Mouse (Mus musculus) kidney, embryonic 15.5 days (tissue): ENCODE measurements at regions not wholly inside any gene's neighbourhood (a gene's known extent, or its start where the extent isn't known, plus 50 kb on each side); places are given as distances from the start of the nearest gene placed in this dataset.

Source experiments
- ATAC-seq: fragments of 200-750 bp; cut with Nextera tagmentation; replicated peaks from 2 replicates; pipeline ENCODE4 v1.8.0; 2017; ENCODE audit warnings: moderate TSS enrichment; ENCODE audit not compliant: low FRiP score
- H3K27ac ChIP-seq: fragments of 300-500 bp; sonication (generic); 2 replicates; pipeline ENCODE4 v1.5.1; 2015; ENCODE audit warnings: mild to moderate bottlenecking, inconsistent platforms
- H3K27me3 ChIP-seq: fragments of 300-500 bp; sonication (generic); 2 replicates; pipeline ENCODE4 v1.6.1; 2015; ENCODE audit warnings: inconsistent platforms
- H3K36me3 ChIP-seq: fragments of 300-500 bp; sonication (generic); 2 replicates; pipeline ENCODE4 v1.6.1; 2015; ENCODE audit warnings: inconsistent platforms
- H3K4me1 ChIP-seq: fragments of 300-500 bp; sonication (generic); 2 replicates; pipeline ENCODE4 v1.6.1; 2015; ENCODE audit warnings: inconsistent platforms
- H3K4me2 ChIP-seq: fragments of 300-500 bp; sonication (generic); 2 replicates; pipeline ENCODE4 v1.6.1; 2015; ENCODE audit warnings: moderate library complexity, mild to moderate bottlenecking, inconsistent platforms
- H3K4me3 ChIP-seq: fragments of 300-500 bp; sonication (generic); replicated peaks from 2 replicates; pipeline ENCODE4 v1.5.1; 2015; ENCODE audit warnings: mild to moderate bottlenecking, inconsistent platforms
- H3K9ac ChIP-seq: fragments of 300-500 bp; sonication (generic); 2 replicates; pipeline ENCODE4 v1.6.1; 2015; ENCODE audit warnings: mild to moderate bottlenecking, inconsistent platforms
- H3K9me3 ChIP-seq: fragments of 300-500 bp; sonication (generic); replicated peaks from 2 replicates; pipeline ENCODE4 v1.6.1; 2016; ENCODE audit warnings: inconsistent platforms
- WGBS: fragments of 180-500 bp; shearing (Covaris S2); methylation state at CpG from one replicate; pipeline ENCODE4 v1.1.7; 2015; ENCODE audit warnings: mixed read lengths; 5-methylcytosine and 5-hydroxymethylcytosine counted together

DNA sequence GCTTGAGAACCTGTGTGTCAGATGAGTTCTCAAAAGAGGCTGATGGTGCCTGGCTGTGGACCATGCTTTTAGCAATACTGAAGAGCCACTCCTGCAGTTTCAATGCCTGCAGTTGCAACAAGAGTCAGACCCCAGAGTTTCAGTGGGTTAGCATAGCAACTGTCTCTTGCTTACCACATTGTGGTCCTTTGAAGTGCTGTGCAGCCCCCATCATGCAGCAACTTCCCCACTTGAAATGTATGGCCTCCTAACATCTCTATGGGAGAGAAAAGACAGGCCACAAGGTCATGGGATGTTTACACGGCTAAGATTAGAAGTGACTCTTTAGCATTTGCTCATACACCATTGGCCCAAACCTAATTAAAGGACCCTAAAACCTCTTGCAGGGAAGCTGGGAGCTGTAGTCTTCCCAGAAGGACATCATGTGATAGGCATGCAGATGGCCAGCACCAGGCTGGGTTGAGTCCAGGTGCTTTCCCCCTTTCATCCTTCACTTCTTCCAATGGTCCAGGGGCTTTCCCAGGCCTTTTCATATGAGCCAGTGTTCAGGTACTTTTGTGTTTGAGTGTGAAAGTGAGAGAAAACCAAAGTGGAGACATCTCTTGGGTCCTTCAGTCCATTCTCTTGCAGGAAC is 1351.2 kb upstream of the A1bg start:
- H3K9me3 ChIP-seq = no peaks in the 10 kb centered on the region
- WGBS = 87% methylated on average over 1 of the region's 1 CpGs
- ATAC-seq = no peak
- no peak overlapping the region for H3K9ac ChIP-seq
- H3K4me1 ChIP-seq = no peaks in the 10 kb centered on the region
- H3K27me3 ChIP-seq = no peaks in the 10 kb centered on the region
- H3K4me3 ChIP-seq = no peak overlapping the region
- no peaks in the 10 kb centered on the region for H3K36me3 ChIP-seq
- no peak overlapping the region for H3K27ac ChIP-seq
- no peak overlapping the region for H3K4me2 ChIP-seq

DNA sequence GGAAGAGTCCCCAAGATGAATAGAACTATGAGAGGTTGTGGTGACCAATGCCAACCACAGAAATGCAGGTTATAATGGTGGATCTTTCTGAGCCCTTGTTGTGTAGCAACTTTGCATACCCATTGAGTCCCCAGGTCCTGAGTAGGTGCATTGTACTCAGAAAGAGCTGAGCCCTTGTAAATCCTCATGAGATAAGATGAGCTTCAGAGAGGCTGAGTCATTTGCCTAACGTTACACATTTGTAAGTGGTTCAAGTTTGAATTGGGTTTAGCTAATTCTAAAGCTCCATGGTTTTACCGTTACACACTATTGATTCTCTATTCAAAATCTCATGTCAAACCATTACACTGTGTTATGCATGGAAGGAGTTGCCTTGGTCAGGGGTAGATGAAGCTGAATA is 1349.9 kb upstream of the A1bg start:
- H3K36me3 ChIP-seq = no peaks in the 10 kb centered on the region
- WGBS = 88% methylated on average over 2 of the region's 2 CpGs

GRCm38 (mm10) chr15:62271428-62271827 is 1348.6 kb upstream of the A1bg start:
- Histone ChIP-seq H3K4me1 (no peaks in the 10 kb centered on the region), H3K4me2 (no peak overlapping the region), H3K9ac (no peak overlapping the region), H3K4me3 (no peak overlapping the region), H3K27me3 (no peaks in the 10 kb centered on the region), H3K27ac (no peak overlapping the region), H3K36me3 (no peaks in the 10 kb centered on the region), H3K9me3 (no peaks in the 10 kb centered on the region)
- WGBS = 90% methylated on average over 2 of the region's 2 CpGs
- no peak for ATAC-seq

More for the DNA sequence above, 1349.9 kb upstream of the A1bg start:
- no peak overlapping the region for H3K9ac ChIP-seq
- H3K4me2 ChIP-seq = no peak overlapping the region
- H3K4me1 ChIP-seq = no peaks in the 10 kb centered on the region
- H3K9me3 ChIP-seq = no peaks in the 10 kb centered on the region
- no peak overlapping the region for H3K4me3 ChIP-seq
- ATAC-seq = no peak
- H3K27me3 ChIP-seq = no peaks in the 10 kb centered on the region
- H3K27ac ChIP-seq = no peak overlapping the region

- ATAC-seq = no peak
- Histone ChIP-seq H3K9me3 (no peaks in the 10 kb centered on the region), H3K4me1 (0 out of 2 replicates have a peak, but pooled peaks cover 4% of the 10 kb centered on the region), H3K9ac (no peak overlapping the region), H3K27ac (no peak overlapping the region), H3K27me3 (no peaks in the 10 kb centered on the region), H3K36me3 (no peaks in the 10 kb centered on the region), H3K4me2 (no peak overlapping the region), H3K4me3 (no peak overlapping the region)
- WGBS = 85% methylated on average over 2 of the region's 2 CpGs
Measured at GRCm38 (mm10) chr15:62268189-62268588, 1345.4 kb upstream of the A1bg start.

DNA sequence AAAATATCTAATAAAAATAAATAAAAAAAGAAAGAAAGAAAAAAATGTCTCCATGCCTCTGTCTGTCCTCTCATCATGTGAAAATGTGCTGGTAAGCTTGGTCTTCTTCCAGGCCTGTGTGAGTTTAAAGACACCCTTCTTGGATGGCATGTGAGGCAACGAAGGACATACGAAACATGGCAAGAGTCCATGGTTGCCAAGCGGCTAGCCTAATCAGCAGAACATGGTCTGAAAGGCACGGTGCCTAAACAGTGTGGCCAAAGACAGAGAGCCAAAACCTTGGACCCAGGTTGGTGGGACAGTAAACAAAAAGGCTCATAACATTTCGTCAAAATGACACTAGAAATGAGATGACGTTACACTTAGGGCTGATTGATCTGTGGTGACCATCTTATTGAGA is 1344.7 kb upstream of the A1bg start:
- Histone ChIP-seq H3K27me3 (no peaks in the 10 kb centered on the region), H3K4me1 (0 out of 2 replicates have a peak, but pooled peaks cover 4% of the 10 kb centered on the region), H3K4me2 (no peak overlapping the region), H3K9me3 (no peaks in the 10 kb centered on the region), H3K36me3 (no peaks in the 10 kb centered on the region), H3K9ac (no peak overlapping the region), H3K27ac (no peak overlapping the region), H3K4me3 (no peak overlapping the region)
- ATAC-seq = no peak
- WGBS = 92% methylated on average over 6 of the region's 6 CpGs

- Histone ChIP-seq H3K36me3 (no peaks in the 10 kb centered on the region), H3K9me3 (no peaks in the 10 kb centered on the region), H3K27ac (no peak overlapping the region), H3K27me3 (no peaks in the 10 kb centered on the region), H3K9ac (no peak overlapping the region), H3K4me3 (no peak overlapping the region), H3K4me2 (no peak overlapping the region), H3K4me1 (0 out of 2 replicates have a peak, but pooled peaks cover 4% of the 10 kb centered on the region)
- no peak for ATAC-seq
- 92% methylated on average over 6 of the region's 6 CpGs for WGBS
Measured at GRCm38 (mm10) chr15:62266025-62266424, 1343.2 kb upstream of the A1bg start.

DNA sequence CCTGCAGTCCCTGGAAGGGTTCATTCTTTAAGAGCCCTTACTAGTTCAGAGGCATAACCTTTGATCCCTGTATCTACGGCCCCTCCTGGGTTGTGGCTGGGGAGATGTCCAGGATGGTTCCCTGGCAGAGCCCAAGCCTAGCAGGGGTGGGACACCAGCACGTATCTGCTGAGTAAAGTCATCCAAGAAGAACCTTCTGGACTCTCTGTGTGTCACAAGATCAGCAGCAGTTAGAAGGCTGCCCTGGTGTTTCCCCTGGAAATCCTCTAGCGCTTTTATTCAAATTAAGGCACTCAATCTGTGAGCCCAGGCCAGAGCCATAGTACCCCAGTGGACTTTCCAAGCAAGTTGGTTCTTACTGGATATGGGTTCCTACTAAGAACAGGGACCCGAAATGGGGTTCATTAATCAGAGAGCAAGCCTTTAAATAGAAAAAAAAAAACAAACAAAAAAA is 1342.7 kb upstream of the A1bg start:
- no peak for ATAC-seq
- Histone ChIP-seq H3K9me3 (no peaks in the 10 kb centered on the region), H3K4me1 (0 out of 2 replicates have a peak, but pooled peaks cover 4% of the 10 kb centered on the region), H3K4me3 (no peak overlapping the region), H3K36me3 (no peaks in the 10 kb centered on the region), H3K9ac (no peak overlapping the region), H3K4me2 (no peak overlapping the region), H3K27me3 (no peaks in the 10 kb centered on the region), H3K27ac (no peak overlapping the region)
- 69% methylated on average over 4 of the region's 4 CpGs for WGBS

GRCm38 (mm10) chr15:62264966-62265365 is 1342.2 kb upstream of the A1bg start:
- H3K36me3 ChIP-seq = no peaks in the 10 kb centered on the region
- 0 out of 2 replicates have a peak, but pooled peaks cover 4% of the 10 kb centered on the region for H3K4me1 ChIP-seq
- H3K4me3 ChIP-seq = no peak overlapping the region
- no peak overlapping the region for H3K4me2 ChIP-seq
- no peaks in the 10 kb centered on the region for H3K27me3 ChIP-seq
- WGBS = 62% methylated on average over 1 of the region's 1 CpGs
- H3K27ac ChIP-seq = no peak overlapping the region
- no peaks in the 10 kb centered on the region for H3K9me3 ChIP-seq
- H3K9ac ChIP-seq = no peak overlapping the region
- no peak for ATAC-seq

GRCm38 (mm10) chr15:62264183-62264582 is 1341.4 kb upstream of the A1bg start:
- Histone ChIP-seq H3K36me3 (no peaks in the 10 kb centered on the region), H3K4me3 (no peak overlapping the region), H3K27me3 (no peaks in the 10 kb centered on the region), H3K9ac (no peak overlapping the region), H3K4me1 (0 out of 2 replicates have a peak, but pooled peaks cover 4% of the 10 kb centered on the region), H3K9me3 (no peaks in the 10 kb centered on the region), H3K27ac (no peak overlapping the region), H3K4me2 (no peak overlapping the region)
- WGBS = 97% methylated on average over 1 of the region's 1 CpGs
- no peak for ATAC-seq

DNA sequence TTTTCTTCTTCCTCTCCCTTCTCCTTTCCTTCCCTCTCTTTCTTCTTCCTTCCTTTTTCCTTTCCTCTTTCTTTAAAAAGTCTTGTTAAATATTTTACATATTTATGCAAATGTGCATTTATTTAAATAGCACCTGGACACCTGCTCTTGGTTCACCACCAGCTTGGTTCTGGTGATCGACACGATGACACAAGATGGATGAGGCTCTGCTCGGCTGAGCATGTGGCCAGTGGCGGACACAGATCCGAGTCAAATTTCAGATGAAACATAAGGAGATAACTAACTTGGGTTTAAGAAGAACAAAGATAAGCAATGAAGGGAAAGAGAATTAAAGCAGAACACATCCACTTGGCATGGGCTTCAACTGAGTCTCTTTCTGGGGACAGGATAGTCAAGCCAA is 1339.7 kb upstream of the A1bg start:
- Histone ChIP-seq H3K4me3 (no peak overlapping the region), H3K9me3 (no peaks in the 10 kb centered on the region), H3K27ac (no peak overlapping the region), H3K9ac (no peak overlapping the region), H3K4me1 (0 out of 2 replicates have a peak, but pooled peaks cover 11% of the 10 kb centered on the region), H3K4me2 (no peak overlapping the region), H3K27me3 (no peaks in the 10 kb centered on the region), H3K36me3 (no peaks in the 10 kb centered on the region)
- 50% methylated on average over 5 of the region's 5 CpGs for WGBS
- no peak for ATAC-seq

- Histone ChIP-seq H3K4me3 (no peak overlapping the region), H3K9me3 (no peaks in the 10 kb centered on the region), H3K36me3 (no peaks in the 10 kb centered on the region), H3K4me2 (no peak overlapping the region), H3K4me1 (0 out of 2 replicates have a peak, but pooled peaks cover 11% of the 10 kb centered on the region), H3K27me3 (no peaks in the 10 kb centered on the region), H3K27ac (no peak overlapping the region), H3K9ac (no peak overlapping the region)
- WGBS = 85% methylated on average over 2 of the region's 2 CpGs
- no peak for ATAC-seq
Measured at GRCm38 (mm10) chr15:62261520-62261919, 1338.7 kb upstream of the A1bg start.

- H3K4me1 ChIP-seq = 0 out of 2 replicates have a peak, but pooled peaks cover 7% of the 10 kb centered on the region
- H3K9ac ChIP-seq = no peak overlapping the region
- no peaks in the 10 kb centered on the region for H3K27me3 ChIP-seq
- WGBS = 90% methylated on average over 5 of the region's 5 CpGs
- ATAC-seq = no peak
- no peak overlapping the region for H3K27ac ChIP-seq
- H3K4me2 ChIP-seq = no peak overlapping the region
- H3K9me3 ChIP-seq = no peaks in the 10 kb centered on the region
- H3K36me3 ChIP-seq = no peaks in the 10 kb centered on the region
- H3K4me3 ChIP-seq = no peak overlapping the region
Measured at GRCm38 (mm10) chr15:62258611-62259010, 1335.8 kb upstream of the A1bg start.

GRCm38 (mm10) chr15:62257955-62258354 is 1335.1 kb upstream of the A1bg start:
- H3K36me3 ChIP-seq = no peaks in the 10 kb centered on the region
- H3K4me2 ChIP-seq = no peak overlapping the region
- WGBS = 55% methylated on average over 3 of the region's 3 CpGs
- no peak overlapping the region for H3K9ac ChIP-seq
- H3K9me3 ChIP-seq = no peaks in the 10 kb centered on the region
- 0 out of 2 replicates have a peak, but pooled peaks cover 7% of the 10 kb centered on the region for H3K4me1 ChIP-seq
- H3K27me3 ChIP-seq = no peaks in the 10 kb centered on the region
- no peak overlapping the region for H3K4me3 ChIP-seq
- peak; percentile 88 for ATAC-seq
- 0 out of 2 replicates have a peak overlapping the region, but pooled peaks have one; percentile 5 for H3K27ac ChIP-seq
